Mouse (Mus musculus) macrophage (primary cell): ENCODE measurements around the gene Mrpl19. TPM values are rescaled to one million over a fixed set of nuclear protein-coding genes. Genes with fewer than 3 reads are reported as not detected.

Source experiments
- H3K27ac ChIP-seq: fragments of 350-480 bp; formaldehyde crosslinking; 2 replicates; pipeline ENCODE4 v1.9.0; 2021
- H3K36me3 ChIP-seq: fragments of 350-480 bp; formaldehyde crosslinking; 2 replicates; pipeline ENCODE4 v1.9.0; 2021; ENCODE audit errors: inconsistent target
- H3K4me3 ChIP-seq: fragments of 350-480 bp; formaldehyde crosslinking; 2 replicates; pipeline ENCODE4 v1.9.0; 2021; ENCODE audit errors: inconsistent target
- H3K79me2 ChIP-seq: fragments of 350-480 bp; formaldehyde crosslinking; 2 replicates; pipeline ENCODE4 v1.9.0; 2021; ENCODE audit errors: inconsistent target
- WGBS: methylation state at CpG from one replicate; pipeline ENCODE4 v1.1.7; 2026; ENCODE audit warnings: inconsistent platforms; ENCODE audit not compliant: missing documents; 5-methylcytosine and 5-hydroxymethylcytosine counted together
- polyA plus RNA-seq: library from polyadenylated mRNA; stranded (reverse); fragments of 250-400 nt; gene quantifications from 3 replicates; pipeline ENCODE4 v1.2.4, GENCODE M21; 2018; ENCODE audit warnings: inconsistent platforms
- total RNA-seq, 78 experiments: library from RNA; depleted of rRNA; stranded (reverse); fragments of 250-400 nt; gene quantifications; 1 replicate in 9 of 78; 2 replicates in 24 of 78; 3 replicates in 43 of 78; 4 replicates in 2 of 78; pipeline ENCODE4 v1.2.4; 2018; ENCODE audit warnings: inconsistent platforms in 56 of 78

The Mrpl19 gene
- total RNA-seq (2018; cell fraction: chromatin; rRNA removed): 10 to 100 TPM in 9 of 26 experiments, 1 to 10 TPM in 17; 2.7 to 18.1 (median 7.8) TPM
- 10 to 100 TPM in 10 of 26 experiments, 1 to 10 TPM in 16; 4.6 to 15.0 (median 9.3) TPM for total RNA-seq (2018; cell fraction: cytosol; rRNA removed)
- 10 to 100 TPM in 7 of 26 experiments, 1 to 10 TPM in 19; 3.0 to 13.8 (median 6.5) TPM for total RNA-seq (2018; cell fraction: nucleus; rRNA removed)
- 8.5 to 18.1 TPM (median 9.1 TPM) in 3 replicates for polyA plus RNA-seq

- Histone ChIP-seq H3K4me3 (peak within 1 kb of the TSS; percentile 86), H3K27ac (peak within 1 kb of the TSS; percentile 31), H3K79me2 (peaks cover 16% of the 10 kb centered on the region), H3K36me3 (peaks cover 8% of the 10 kb centered on the region)
- 1% methylated on average over 44 of the region's 44 CpGs for WGBS
Observed at GRCm38 (mm10) chr6:81965296-81966067, at the start of gene Mrpl19. Gene Mrpl19, minus strand, starts transcription at chr6:81965958.

- no peak overlapping the region for H3K27ac ChIP-seq
- whole genome bisulfite sequencing: 100% methylated on average over 1 of the region's 1 CpGs
Observed at GRCm38 (mm10) chr6:82012392-82012791, 46.6 kb upstream of the Mrpl19 start.

GRCm38 (mm10) chr6:81990049-81990810, 24.5 kb upstream of the Mrpl19 start:
- H3K36me3 ChIP-seq: no peaks in the 10 kb centered on the region
- 70% methylated on average over 20 of the region's 20 CpGs for WGBS
- H3K27ac ChIP-seq: no peak overlapping the region
- no peak overlapping the region for H3K4me3 ChIP-seq
- no peaks in the 10 kb centered on the region for H3K79me2 ChIP-seq

More at GRCm38 (mm10) chr6:82012392-82012791, 46.6 kb upstream of the Mrpl19 start:
- Histone ChIP-seq H3K4me3 (no peak overlapping the region), H3K79me2 (no peaks in the 10 kb centered on the region), H3K36me3 (no peaks in the 10 kb centered on the region)

- 92% methylated on average over 5 of the region's 5 CpGs for WGBS
- H3K4me3 ChIP-seq: no peak overlapping the region
- H3K36me3 ChIP-seq: no peaks in the 10 kb centered on the region
- H3K79me2 ChIP-seq: no peaks in the 10 kb centered on the region
- H3K27ac ChIP-seq: no peak overlapping the region
Observed at GRCm38 (mm10) chr6:81988341-81988740, 22.6 kb upstream of the Mrpl19 start.

- Histone ChIP-seq H3K36me3 (no peaks in the 10 kb centered on the region), H3K4me3 (no peak overlapping the region), H3K27ac (no peak overlapping the region), H3K79me2 (no peaks in the 10 kb centered on the region)
- WGBS: 69% methylated on average over 3 of the region's 3 CpGs
Observed at GRCm38 (mm10) chr6:81987580-81987979, 21.8 kb upstream of the Mrpl19 start.

- H3K36me3 ChIP-seq: no peaks in the 10 kb centered on the region
- H3K79me2 ChIP-seq: no peaks in the 10 kb centered on the region
- WGBS: 5% methylated on average over 9 of the region's 9 CpGs
- H3K27ac ChIP-seq: no peak overlapping the region
- no peak overlapping the region for H3K4me3 ChIP-seq
Observed at GRCm38 (mm10) chr6:81987010-81987409, 21.3 kb upstream of the Mrpl19 start.

GRCm38 (mm10) chr6:81986599-81986998, 20.8 kb upstream of the Mrpl19 start:
- H3K79me2 ChIP-seq: no peaks in the 10 kb centered on the region
- 36% methylated on average over 5 of the region's 5 CpGs for WGBS
- H3K4me3 ChIP-seq: no peak overlapping the region
- no peak overlapping the region for H3K27ac ChIP-seq
- no peaks in the 10 kb centered on the region for H3K36me3 ChIP-seq

GRCm38 (mm10) chr6:81986171-81986570, 20.4 kb upstream of the Mrpl19 start:
- 82% methylated on average over 8 of the region's 8 CpGs for WGBS
- no peak overlapping the region for H3K4me3 ChIP-seq

GRCm38 (mm10) chr6:81979286-81979685, 13.5 kb upstream of the Mrpl19 start:
- H3K27ac ChIP-seq: no peak overlapping the region
- no peaks in the 10 kb centered on the region for H3K36me3 ChIP-seq
- 93% methylated on average over 4 of the region's 4 CpGs for WGBS
- H3K4me3 ChIP-seq: no peak overlapping the region
- H3K79me2 ChIP-seq: no peaks in the 10 kb centered on the region

More at GRCm38 (mm10) chr6:81986171-81986570, 20.4 kb upstream of the Mrpl19 start:
- Histone ChIP-seq H3K79me2 (no peaks in the 10 kb centered on the region), H3K27ac (no peak overlapping the region), H3K36me3 (no peaks in the 10 kb centered on the region)

GRCm38 (mm10) chr6:81975971-81976621, 10.3 kb upstream of the Mrpl19 start:
- H3K4me3 ChIP-seq: no peak overlapping the region
- WGBS: 31% methylated on average over 7 of the region's 7 CpGs

GRCm38 (mm10) chr6:81972595-81972994, 6.8 kb upstream of the Mrpl19 start:
- WGBS: 95% methylated on average over 8 of the region's 8 CpGs
- Histone ChIP-seq H3K27ac (no peak overlapping the region), H3K4me3 (no peak overlapping the region), H3K79me2 (no peaks in the 10 kb centered on the region), H3K36me3 (no peaks in the 10 kb centered on the region)

More at GRCm38 (mm10) chr6:81975971-81976621, 10.3 kb upstream of the Mrpl19 start:
- Histone ChIP-seq H3K36me3 (no peaks in the 10 kb centered on the region), H3K79me2 (no peaks in the 10 kb centered on the region), H3K27ac (no peak overlapping the region)

GRCm38 (mm10) chr6:81971196-81971595, 5.4 kb upstream of the Mrpl19 start:
- WGBS: 89% methylated on average over 7 of the region's 7 CpGs
- Histone ChIP-seq H3K4me3 (no peak overlapping the region), H3K36me3 (no peaks in the 10 kb centered on the region), H3K27ac (no peak overlapping the region), H3K79me2 (no peaks in the 10 kb centered on the region)

GRCm38 (mm10) chr6:81966068-81966544, 348 bp upstream of the Mrpl19 start:
- no peak overlapping the region for H3K27ac ChIP-seq
- WGBS: 75% methylated on average over 2 of the region's 2 CpGs

GRCm38 (mm10) chr6:81960284-81960683, 5.5 kb downstream of the Mrpl19 start:
- Histone ChIP-seq H3K27ac (no peak overlapping the region), H3K36me3 (peaks cover 31% of the 10 kb centered on the region), H3K4me3 (no peak overlapping the region), H3K79me2 (peaks cover 13% of the 10 kb centered on the region)
- WGBS: 73% methylated on average over 1 of the region's 1 CpGs

More at GRCm38 (mm10) chr6:81966068-81966544, 348 bp upstream of the Mrpl19 start:
- Histone ChIP-seq H3K4me3 (peak overlapping the region; percentile 86), H3K36me3 (peaks cover 2% of the 10 kb centered on the region; the same call in 1 of the 2 replicates), H3K79me2 (peaks cover 16% of the 10 kb centered on the region)
